Mouse (Mus musculus) kidney, embryonic 14.5 days (tissue): Measurements from ENCODE around the gene Bri3. TPM values are rescaled to one million over a fixed set of nuclear protein-coding genes. Genes with fewer than 3 reads are reported as not detected.

ENCODE experiments used
- ATAC-seq: fragments of 200-750 bp; cut with Nextera tagmentation; 2 replicates; pipeline ENCODE4 v1.8.0; 2017; ENCODE audit warnings: moderate number of reproducible peaks, mild to moderate bottlenecking, moderate TSS enrichment, moderate library complexity; ENCODE audit not compliant: low FRiP score, low TSS enrichment
- H3K27ac ChIP-seq: fragments of 300-500 bp; sonication (generic); 2 replicates; pipeline ENCODE4 v1.5.1; 2014; ENCODE audit warnings: low read depth, mild to moderate bottlenecking, low read length, moderate library complexity, mixed read lengths
- H3K27me3 ChIP-seq: fragments of 300-500 bp; sonication (generic); 2 replicates; pipeline ENCODE4 v1.6.1; 2014; ENCODE audit warnings: mild to moderate bottlenecking, low read length; ENCODE audit not compliant: control insufficient read depth, insufficient read depth
- H3K36me3 ChIP-seq: fragments of 300-500 bp; sonication (generic); 2 replicates; pipeline ENCODE4 v1.6.1; 2014; ENCODE audit warnings: low read length, mixed read lengths; ENCODE audit not compliant: control insufficient read depth, insufficient read depth
- H3K4me1 ChIP-seq: fragments of 300-500 bp; sonication (generic); 2 replicates; pipeline ENCODE4 v1.6.1; 2014; ENCODE audit warnings: low read length, mixed read lengths; ENCODE audit not compliant: control insufficient read depth, insufficient read depth
- H3K4me2 ChIP-seq: fragments of 300-500 bp; sonication (generic); replicated peaks from 2 replicates; pipeline ENCODE4 v1.6.1; 2014; ENCODE audit warnings: low read depth, mild to moderate bottlenecking, low read length
- H3K4me3 ChIP-seq: fragments of 300-500 bp; sonication (generic); 2 replicates; pipeline ENCODE4 v1.5.1; 2014; ENCODE audit warnings: mild to moderate bottlenecking, low read length
- H3K9ac ChIP-seq: fragments of 300-500 bp; sonication (generic); 2 replicates; pipeline ENCODE4 v1.6.1; 2014; ENCODE audit warnings: low read depth, mild to moderate bottlenecking, low read length, moderate library complexity
- H3K9me3 ChIP-seq: fragments of 300-500 bp; sonication (generic); 2 replicates; pipeline ENCODE4 v1.6.1; 2016; ENCODE audit warnings: low read length; ENCODE audit not compliant: control insufficient read depth
- WGBS: fragments of 180-500 bp; shearing (Covaris S2); extraction: QIAGEN DNeasy Blood & Tissue Kit; methylation state at CpG from one replicate; pipeline ENCODE4 v1.1.7; 2014; 5-methylcytosine and 5-hydroxymethylcytosine counted together
- polyA plus RNA-seq: library from polyadenylated mRNA; unstranded; fragments of >200 nt; fragmentation: Nextera tagmentation; extraction: Ambion mirVana; gene quantifications from 2 replicates; pipeline ENCODE4 v1.2.1, GENCODE M21; 2014

Gene Bri3
- polyA plus RNA-seq, 1 experiment from 2014 or later = 136 TPM

DNA sequence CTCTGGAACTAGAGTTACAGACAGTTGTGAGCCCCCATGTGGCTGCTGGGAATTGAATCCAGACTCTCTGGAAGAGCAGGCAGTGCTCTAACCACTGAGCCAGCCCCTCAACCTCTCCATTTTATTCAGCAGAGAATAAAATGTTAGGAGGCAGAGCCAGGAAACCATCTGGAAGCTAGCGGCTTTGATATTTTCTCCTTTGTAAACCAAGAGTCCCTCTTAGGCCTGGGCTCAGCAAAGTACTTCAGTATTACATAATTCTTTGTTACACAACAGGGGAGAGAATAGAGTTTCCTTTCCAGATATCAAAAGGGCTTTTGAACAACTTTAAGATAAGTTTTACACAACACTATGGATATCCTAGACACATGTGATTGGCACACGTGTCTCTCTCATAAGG is 128.6 kb downstream of the Bri3 start:
- Histone ChIP-seq H3K4me2 (no peak overlapping the region), H3K27me3 (no peaks in the 10 kb centered on the region), H3K4me3 (no peak overlapping the region), H3K9me3 (no peaks in the 10 kb centered on the region), H3K4me1 (no peaks in the 10 kb centered on the region), H3K27ac (no peak overlapping the region), H3K9ac (no peak overlapping the region), H3K36me3 (no peaks in the 10 kb centered on the region)
- no peak for ATAC-seq
- 96% methylated on average over 2 of the region's 2 CpGs for WGBS

DNA sequence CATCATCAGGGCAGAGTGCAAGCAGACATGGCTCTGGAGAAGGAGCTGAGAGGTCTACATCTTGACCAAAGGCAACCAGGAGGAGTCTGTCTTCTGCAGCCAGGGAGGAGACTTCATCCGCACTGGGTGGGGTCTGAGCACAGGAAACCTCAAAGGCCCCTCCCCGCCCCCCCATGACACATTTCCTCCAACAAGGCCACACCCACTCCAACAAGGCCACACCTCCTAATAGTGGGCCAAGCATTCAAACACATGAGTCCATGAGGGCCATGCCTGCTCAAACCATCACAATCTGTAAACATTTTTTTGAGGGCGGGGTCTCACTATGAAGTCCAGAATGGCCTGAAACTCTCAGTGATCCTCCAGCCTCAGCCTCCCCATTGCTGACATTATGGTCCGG is 135.2 kb downstream of the Bri3 start:
- Histone ChIP-seq H3K27me3 (no peaks in the 10 kb centered on the region), H3K4me2 (no peak overlapping the region), H3K36me3 (no peaks in the 10 kb centered on the region), H3K9me3 (no peaks in the 10 kb centered on the region), H3K9ac (no peak overlapping the region), H3K27ac (no peak overlapping the region), H3K4me3 (no peak overlapping the region), H3K4me1 (no peaks in the 10 kb centered on the region)
- 90% methylated on average over 4 of the region's 4 CpGs for WGBS
- ATAC-seq = no peak

DNA sequence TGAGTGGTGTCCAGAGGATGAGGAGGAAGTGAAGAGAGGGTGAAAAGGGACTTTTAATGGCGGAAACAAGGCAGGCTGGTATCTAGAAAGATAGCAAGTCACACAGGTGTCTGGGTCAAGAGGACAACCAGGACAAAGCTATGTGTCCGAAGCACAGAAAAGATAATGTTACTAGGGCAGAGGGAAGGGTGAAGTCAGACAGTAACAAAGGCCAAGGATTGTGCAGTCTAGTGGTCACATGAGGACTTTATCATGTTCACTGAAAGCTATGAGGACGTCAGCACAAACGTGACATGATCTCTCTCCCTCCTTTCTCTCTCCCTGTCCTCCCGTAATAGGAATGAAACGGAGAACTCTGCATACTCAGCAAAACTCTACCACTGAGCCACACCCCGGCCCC is 136.5 kb downstream of the Bri3 start:
- Histone ChIP-seq H3K27ac (no peak overlapping the region), H3K4me1 (no peaks in the 10 kb centered on the region), H3K4me2 (no peak overlapping the region), H3K36me3 (no peaks in the 10 kb centered on the region), H3K4me3 (no peak overlapping the region), H3K9me3 (0 out of 2 replicates have a peak, but pooled peaks cover 3% of the 10 kb centered on the region), H3K27me3 (no peaks in the 10 kb centered on the region), H3K9ac (no peak overlapping the region)
- no peak for ATAC-seq
- WGBS = 69% methylated on average over 7 of the region's 7 CpGs

DNA sequence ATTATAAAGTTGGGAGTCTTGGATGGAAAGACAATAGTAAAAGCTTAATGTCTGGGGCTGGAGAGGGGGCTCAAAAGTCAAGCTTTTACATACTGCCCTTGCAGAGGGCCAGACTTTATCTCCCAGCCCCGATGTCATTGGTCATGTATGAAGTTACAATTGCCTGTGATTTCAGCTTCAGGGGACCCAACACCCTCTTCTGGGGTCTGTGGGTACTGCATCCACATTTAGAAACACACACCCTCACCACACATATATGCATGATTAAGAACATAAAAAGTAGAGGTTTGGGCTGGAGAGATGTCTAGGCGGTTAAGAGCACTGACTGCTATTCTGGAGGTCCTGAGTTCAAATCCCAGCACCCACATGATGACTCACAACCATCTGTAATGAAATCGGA is 137.5 kb downstream of the Bri3 start:
- WGBS = 88% methylated on average over 3 of the region's 3 CpGs
- Histone ChIP-seq H3K36me3 (no peaks in the 10 kb centered on the region), H3K4me2 (no peak overlapping the region), H3K9me3 (0 out of 2 replicates have a peak, but pooled peaks cover 3% of the 10 kb centered on the region), H3K27me3 (no peaks in the 10 kb centered on the region), H3K4me1 (no peaks in the 10 kb centered on the region), H3K9ac (no peak overlapping the region), H3K4me3 (no peak overlapping the region), H3K27ac (no peak overlapping the region)
- ATAC-seq = no peak

DNA sequence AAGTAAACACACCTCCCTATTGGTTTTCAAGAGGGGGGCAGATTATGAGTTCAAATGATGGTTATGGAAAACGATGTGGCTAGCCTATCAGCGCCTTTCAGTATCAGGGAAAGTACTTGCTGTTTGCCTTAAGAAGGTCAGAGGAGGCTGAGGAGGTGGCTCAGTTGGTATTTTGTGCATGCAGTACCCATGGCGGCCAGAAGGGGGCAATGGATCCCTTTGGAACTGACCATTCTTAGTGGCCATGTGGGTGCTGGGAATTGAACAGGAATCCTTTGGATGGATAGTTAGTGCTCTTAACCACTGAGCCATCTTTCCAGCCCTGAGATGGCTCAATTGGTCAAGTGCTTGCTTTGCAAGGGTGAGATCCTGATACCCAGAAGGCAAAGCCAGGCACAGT is 139.7 kb downstream of the Bri3 start:
- no peak overlapping the region for H3K4me2 ChIP-seq
- WGBS = 82% methylated on average over 3 of the region's 3 CpGs
- no peak overlapping the region for H3K27ac ChIP-seq
- H3K4me3 ChIP-seq = no peak overlapping the region
- no peaks in the 10 kb centered on the region for H3K4me1 ChIP-seq
- ATAC-seq = no peak
- H3K36me3 ChIP-seq = no peaks in the 10 kb centered on the region
- no peak overlapping the region for H3K9ac ChIP-seq
- H3K27me3 ChIP-seq = no peaks in the 10 kb centered on the region
- H3K9me3 ChIP-seq = 0 out of 2 replicates have a peak, but pooled peaks cover 3% of the 10 kb centered on the region

DNA sequence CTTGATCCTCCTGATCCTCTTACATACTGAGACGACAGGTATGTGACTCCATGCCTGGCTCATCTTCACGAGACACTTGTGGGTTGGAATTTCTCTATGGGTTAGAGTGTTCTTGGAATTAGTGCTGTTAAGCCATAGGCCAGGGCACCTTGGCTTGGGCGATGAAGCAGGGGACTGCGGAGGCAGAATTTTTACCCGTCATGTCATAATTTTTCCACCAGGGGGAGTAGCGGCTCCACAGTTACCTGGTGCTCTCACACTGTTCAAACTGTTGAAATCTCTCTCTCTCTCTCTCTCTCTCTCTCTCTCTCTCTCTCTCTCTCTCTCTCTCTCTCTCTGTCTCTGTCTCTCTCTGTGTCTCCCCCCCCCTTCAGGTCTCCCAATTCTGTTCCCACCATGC is 143.6 kb downstream of the Bri3 start:
- Histone ChIP-seq H3K27me3 (no peaks in the 10 kb centered on the region), H3K4me3 (no peak overlapping the region), H3K9me3 (0 out of 2 replicates have a peak, but pooled peaks cover 3% of the 10 kb centered on the region), H3K4me2 (no peak overlapping the region), H3K27ac (no peak overlapping the region), H3K36me3 (no peaks in the 10 kb centered on the region), H3K9ac (no peak overlapping the region), H3K4me1 (no peaks in the 10 kb centered on the region)
- WGBS = 12% methylated on average over 6 of the region's 6 CpGs
- peak; percentile 73; the same call in 1 of the 2 replicates for ATAC-seq

DNA sequence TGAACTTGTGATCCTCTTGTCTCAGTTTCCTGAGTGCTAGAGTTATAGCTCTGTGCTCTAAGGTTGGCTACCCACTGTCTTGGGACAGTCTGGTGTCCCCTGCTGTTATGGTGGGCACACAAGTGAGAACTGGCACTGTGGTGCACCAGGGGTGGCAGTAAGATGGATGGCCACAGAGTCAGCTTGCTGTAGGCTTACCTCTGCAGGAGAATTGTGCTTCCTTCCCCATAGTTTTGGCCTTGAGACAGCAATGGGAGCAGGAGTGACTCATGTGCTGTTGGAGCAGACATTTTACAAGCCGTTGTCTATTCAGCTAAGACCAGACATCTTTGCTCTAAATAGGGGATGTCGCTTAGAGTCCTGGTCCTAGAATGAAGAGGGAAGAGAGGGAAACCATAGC is 149.9 kb downstream of the Bri3 start:
- H3K27me3 ChIP-seq = no peaks in the 10 kb centered on the region
- H3K36me3 ChIP-seq = no peaks in the 10 kb centered on the region
- ATAC-seq = no peak
- H3K4me1 ChIP-seq = 0 out of 2 replicates have a peak, but pooled peaks cover 2% of the 10 kb centered on the region
- no peak overlapping the region for H3K4me2 ChIP-seq
- no peak overlapping the region for H3K4me3 ChIP-seq
- no peak overlapping the region for H3K27ac ChIP-seq
- H3K9me3 ChIP-seq = no peaks in the 10 kb centered on the region
- H3K9ac ChIP-seq = no peak overlapping the region
- WGBS = 94% methylated on average over 2 of the region's 2 CpGs

DNA sequence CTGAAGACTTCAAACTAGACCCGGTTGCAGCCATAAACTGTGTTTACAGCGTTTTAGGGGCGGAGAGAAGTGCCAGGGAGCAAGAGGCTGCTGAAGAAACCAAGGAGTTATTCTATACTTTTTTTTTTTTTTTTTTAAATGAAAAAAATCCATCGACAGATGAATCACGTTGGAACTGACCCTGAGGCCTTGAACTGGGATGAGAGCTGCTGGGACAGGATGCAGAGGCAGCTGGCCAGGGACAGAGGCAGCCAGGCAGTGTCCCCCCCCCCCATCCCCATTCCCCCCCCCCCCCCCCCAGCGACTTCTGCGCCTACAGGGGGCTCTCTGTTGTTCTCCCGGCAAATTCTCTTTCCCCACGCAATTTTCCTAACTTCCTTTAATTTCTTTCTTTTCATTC is 153.3 kb downstream of the Bri3 start:
- H3K27ac ChIP-seq = no peak overlapping the region
- no peak overlapping the region for H3K4me2 ChIP-seq
- WGBS = 1% methylated on average over 5 of the region's 9 CpGs
- H3K27me3 ChIP-seq = no peaks in the 10 kb centered on the region
- no peaks in the 10 kb centered on the region for H3K36me3 ChIP-seq
- H3K4me3 ChIP-seq = no peak overlapping the region
- H3K4me1 ChIP-seq = 0 out of 2 replicates have a peak, but pooled peaks cover 11% of the 10 kb centered on the region
- no peak overlapping the region for H3K9ac ChIP-seq
- ATAC-seq = no peak
- H3K9me3 ChIP-seq = no peaks in the 10 kb centered on the region

DNA sequence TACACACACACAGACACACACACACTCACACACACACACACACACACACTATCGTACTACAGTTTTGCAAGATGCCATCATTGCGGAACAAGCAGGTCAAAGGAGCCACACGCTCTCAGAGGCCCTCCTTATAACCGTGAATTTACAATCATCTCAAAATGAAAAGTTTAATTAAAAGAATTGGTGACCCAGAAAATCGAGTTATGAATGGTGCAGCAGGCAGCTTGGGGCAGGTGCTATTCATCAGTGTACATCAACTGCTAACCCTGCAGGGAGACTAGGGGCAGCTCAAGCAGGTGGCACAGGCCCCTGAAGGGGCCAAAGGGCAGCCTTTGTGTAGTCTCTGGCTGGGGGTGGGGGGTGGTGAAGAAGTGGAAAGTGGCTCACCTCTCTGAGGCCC is 156.6 kb downstream of the Bri3 start:
- Histone ChIP-seq H3K36me3 (no peaks in the 10 kb centered on the region), H3K27ac (no peak overlapping the region), H3K4me2 (no peak overlapping the region), H3K27me3 (no peaks in the 10 kb centered on the region), H3K4me1 (0 out of 2 replicates have a peak, but pooled peaks cover 11% of the 10 kb centered on the region), H3K9me3 (no peaks in the 10 kb centered on the region), H3K9ac (no peak overlapping the region), H3K4me3 (no peak overlapping the region)
- ATAC-seq = no peak
- WGBS = 63% methylated on average over 5 of the region's 5 CpGs
